Mouse (Mus musculus): Measurements from ENCODE around the gene Scarf1.

Scarf1 gene

GRCm38 (mm10) chr11:75513336-75513735, at the start of gene Scarf1:
Scarf1 (plus strand) TSS chr11:75513540.
- no peak for DNase-seq (ENCODE audit: low read depth)

- no peak for DNase-seq (ENCODE audit: low read depth)
These were observed 49.7 kb upstream of the Scarf1 start for GRCm38 (mm10) chr11:75463624-75464023.

- DNase-seq (ENCODE audit: low read depth) = no peak
These were observed 48.9 kb upstream of the Scarf1 start for GRCm38 (mm10) chr11:75464417-75464816.

GRCm38 (mm10) chr11:75465051-75465450, 48.3 kb upstream of the Scarf1 start:
- no peak for DNase-seq (ENCODE audit: low read depth)

- DNase-seq (ENCODE audit: low read depth) = peak; percentile 11
These were observed 46.4 kb upstream of the Scarf1 start for GRCm38 (mm10) chr11:75466731-75467505.

- DNase-seq (ENCODE audit: low read depth) = peak; percentile 27
These were observed 45.7 kb upstream of the Scarf1 start for GRCm38 (mm10) chr11:75467512-75468215.

- DNase-seq (ENCODE audit: low read depth) = no peak
These were observed 44.9 kb upstream of the Scarf1 start for GRCm38 (mm10) chr11:75468410-75468809.

GRCm38 (mm10) chr11:75469261-75469660, 44.1 kb upstream of the Scarf1 start:
- DNase-seq (ENCODE audit: low read depth) = no peak

- DNase-seq (ENCODE audit: low read depth) = peak; percentile 54
These were observed 42.7 kb upstream of the Scarf1 start for GRCm38 (mm10) chr11:75470675-75471074.

- DNase-seq (ENCODE audit: low read depth) = no peak
These were observed 40.8 kb upstream of the Scarf1 start for GRCm38 (mm10) chr11:75472469-75473081.

- DNase-seq (ENCODE audit: low read depth) = no peak
These were observed 40.0 kb upstream of the Scarf1 start for GRCm38 (mm10) chr11:75473376-75473775.

GRCm38 (mm10) chr11:75486192-75486591, 27.1 kb upstream of the Scarf1 start:
- DNase-seq (ENCODE audit: low read depth) = no peak

GRCm38 (mm10) chr11:75486601-75487285, 26.6 kb upstream of the Scarf1 start, which contains the start of gene Prpf8:
Prpf8 (plus strand) TSS chr11:75486816.
- peak; percentile 97 for DNase-seq (ENCODE audit: low read depth)

GRCm38 (mm10) chr11:75487496-75487895, 25.8 kb upstream of the Scarf1 start:
- DNase-seq (ENCODE audit: low read depth) = no peak

GRCm38 (mm10) chr11:75494296-75495049, 18.9 kb upstream of the Scarf1 start:
- DNase-seq (ENCODE audit: low read depth) = no peak

- no peak for DNase-seq (ENCODE audit: low read depth)
These were observed 15.2 kb upstream of the Scarf1 start for GRCm38 (mm10) chr11:75498126-75498525.

GRCm38 (mm10) chr11:75508162-75508561, 5.2 kb upstream of the Scarf1 start:
- no peak for DNase-seq (ENCODE audit: low read depth)

- no peak for DNase-seq (ENCODE audit: low read depth)
These were observed 4.4 kb upstream of the Scarf1 start for GRCm38 (mm10) chr11:75508904-75509303.

- DNase-seq (ENCODE audit: low read depth) = no peak
These were observed 3.4 kb upstream of the Scarf1 start, which contains the start of gene Rilp for GRCm38 (mm10) chr11:75509741-75510626. Rilp (plus strand) TSS chr11:75510094.

- DNase-seq (ENCODE audit: low read depth) = no peak
These were observed 2.7 kb upstream of the Scarf1 start for GRCm38 (mm10) chr11:75510627-75510993.

Measured in fibroblast of lung, adult 2 months (primary cell).